ENCODE assay signal across 18 mouse cellular contexts in genomic region chr6:118285246-118285645, GRCm38 (mm10).
"Had no signal": no experiment of that assay in that cellular context is flagged by ENCODE, and none has a peak within 500 bp of the region (broad histone marks: within the 10 kb centered on the region; RNA-seq: fewer than 3 reads in every experiment).

No protein-coding gene starts in this region.

- ATAC-seq: liver, postnatal 0 days; lung, postnatal 0 days; midbrain, embryonic 13.5 days; midbrain, embryonic 16.5 days had no signal

- H3K27me3 ChIP-seq: lung, embryonic 15.5 days; midbrain, embryonic 13.5 days; neural tube, embryonic 12.5 days; stomach, embryonic 15.5 days had no signal

- H3K27ac ChIP-seq: lung, embryonic 15.5 days; macrophage; midbrain, embryonic 13.5 days; neural tube, embryonic 12.5 days; stomach, embryonic 15.5 days; stomach, postnatal 0 days had no signal

- H3K4me2 ChIP-seq: lung, embryonic 15.5 days; midbrain, embryonic 11.5 days; midbrain, embryonic 13.5 days; neural tube, embryonic 12.5 days; stomach, embryonic 15.5 days had no signal

- H3K4me3 ChIP-seq: lung, embryonic 15.5 days; megakaryocyte, embryonic 14.5 days; midbrain, embryonic 13.5 days; neural tube, embryonic 12.5 days; stomach, embryonic 15.5 days had no signal

- DNase-seq: liver, postnatal 0 days; lung, adult 2 months; lung, postnatal 14 days; lung, postnatal 36 days; right cerebral cortex, postnatal 14 days; thymus, adult 2 months; thymus, postnatal 25 days; thymus, postnatal 4 days had no signal

- H3K4me1 ChIP-seq: lung, embryonic 15.5 days; megakaryocyte, embryonic 14.5 days; midbrain, embryonic 13.5 days; neural tube, embryonic 12.5 days; stomach, embryonic 15.5 days had no signal

- H3K9ac ChIP-seq: liver, postnatal 0 days; lung, embryonic 15.5 days; midbrain, embryonic 13.5 days; neural tube, embryonic 12.5 days; stomach, embryonic 15.5 days had no signal

- H3K9me3 ChIP-seq: lung, embryonic 15.5 days; midbrain, embryonic 13.5 days; neural tube, embryonic 12.5 days; stomach, embryonic 15.5 days had no signal

- H3K36me3 ChIP-seq: lung, embryonic 15.5 days; midbrain, embryonic 13.5 days; neural tube, embryonic 12.5 days; stomach, embryonic 15.5 days had no signal
